Mouse (Mus musculus): Measurements from ENCODE around the gene Nckipsd. TPM values are rescaled to one million over a fixed set of nuclear protein-coding genes. Genes with fewer than 3 reads are reported as not detected.

Nckipsd gene
- polyA plus RNA-seq, 1 experiment from 2014 or later: 29.5 TPM

GRCm38 (mm10) chr9:108806831-108807230 is 1.3 kb upstream of the Nckipsd start:
- Histone ChIP-seq H3K27ac (no peak overlapping the region), H3K36me3 (peaks cover 64% of the 10 kb centered on the region), H3K9me3 (no peaks in the 10 kb centered on the region), H3K4me2 (replicated peaks) (no peak overlapping the region), H3K4me3 (replicated peaks) (no peak overlapping the region), H3K4me1 (replicated peaks) (peaks cover 15% of the 10 kb centered on the region), H3K9ac (replicated peaks) (no peak overlapping the region), H3K27me3 (no peaks in the 10 kb centered on the region)
- ATAC-seq: no peak
- 100% methylated on average over 1 of the region's 1 CpGs for WGBS

- peak overlapping the region; percentile 70; the same call in 1 of the 2 replicates for H3K4me3 ChIP-seq (replicated peaks)
- peaks cover 65% of the 10 kb centered on the region for H3K36me3 ChIP-seq
- H3K4me2 ChIP-seq (replicated peaks): peak overlapping the region; percentile 88; the same call in 1 of the 2 replicates
- peaks cover 15% of the 10 kb centered on the region for H3K4me1 ChIP-seq (replicated peaks)
- no peaks in the 10 kb centered on the region for H3K27me3 ChIP-seq
- 0 out of 2 replicates have a peak overlapping the region, but pooled peaks have one; percentile 54 for H3K27ac ChIP-seq
- no peaks in the 10 kb centered on the region for H3K9me3 ChIP-seq
- no peak overlapping the region; the same call in 1 of the 2 replicates for H3K9ac ChIP-seq (replicated peaks)
- WGBS: 66% methylated on average over 5 of the region's 5 CpGs
- no peak; the same call in 1 of the 2 replicates for ATAC-seq
Observed at GRCm38 (mm10) chr9:108807674-108808073, 494 bp upstream of the Nckipsd start.

GRCm38 (mm10) chr9:108809188-108809587 is 1.0 kb downstream of the Nckipsd start:
- H3K27me3 ChIP-seq: no peaks in the 10 kb centered on the region
- H3K27ac ChIP-seq: no peak overlapping the region
- peak overlapping the region; percentile 88 for H3K4me2 ChIP-seq (replicated peaks)
- H3K4me3 ChIP-seq (replicated peaks): peak overlapping the region; percentile 70
- 66% methylated on average over 5 of the region's 5 CpGs for WGBS
- H3K4me1 ChIP-seq (replicated peaks): peaks cover 15% of the 10 kb centered on the region
- peaks cover 67% of the 10 kb centered on the region for H3K36me3 ChIP-seq
- peak overlapping the region; percentile 86 for H3K9ac ChIP-seq (replicated peaks)
- ATAC-seq: no peak
- no peaks in the 10 kb centered on the region for H3K9me3 ChIP-seq

- peak overlapping the region; percentile 86; the same call in 1 of the 2 replicates for H3K9ac ChIP-seq (replicated peaks)
Observed at GRCm38 (mm10) chr9:108809723-108810122, 1.6 kb downstream of the Nckipsd start.

GRCm38 (mm10) chr9:108810516-108810915 is 2.3 kb downstream of the Nckipsd start:
- H3K4me2 ChIP-seq (replicated peaks): no peak overlapping the region
- WGBS: 90% methylated on average over 5 of the region's 5 CpGs
- peaks cover 67% of the 10 kb centered on the region for H3K36me3 ChIP-seq
- peaks cover 15% of the 10 kb centered on the region for H3K4me1 ChIP-seq (replicated peaks)
- H3K27me3 ChIP-seq: no peaks in the 10 kb centered on the region
- no peak overlapping the region for H3K27ac ChIP-seq
- H3K9me3 ChIP-seq: no peaks in the 10 kb centered on the region
- no peak overlapping the region for H3K4me3 ChIP-seq (replicated peaks)
- H3K9ac ChIP-seq (replicated peaks): no peak overlapping the region
- no peak for ATAC-seq

More at GRCm38 (mm10) chr9:108809723-108810122, 1.6 kb downstream of the Nckipsd start:
- H3K27ac ChIP-seq: no peak overlapping the region
- H3K36me3 ChIP-seq: peaks cover 67% of the 10 kb centered on the region
- no peaks in the 10 kb centered on the region for H3K27me3 ChIP-seq
- H3K4me2 ChIP-seq (replicated peaks): no peak overlapping the region; the same call in 1 of the 2 replicates
- 87% methylated on average over 6 of the region's 6 CpGs for WGBS
- H3K4me3 ChIP-seq (replicated peaks): 0 out of 2 replicates have a peak overlapping the region, but pooled peaks have one; percentile 70
- H3K9me3 ChIP-seq: no peaks in the 10 kb centered on the region
- H3K4me1 ChIP-seq (replicated peaks): peaks cover 15% of the 10 kb centered on the region
- ATAC-seq: no peak

GRCm38 (mm10) chr9:108815557-108815956 is 7.4 kb downstream of the Nckipsd start:
- peaks cover 80% of the 10 kb centered on the region for H3K36me3 ChIP-seq
- no peaks in the 10 kb centered on the region for H3K4me1 ChIP-seq (replicated peaks)
- no peak for ATAC-seq
- H3K27ac ChIP-seq: no peak overlapping the region
- 93% methylated on average over 7 of the region's 7 CpGs for WGBS
- H3K4me2 ChIP-seq (replicated peaks): no peak overlapping the region
- H3K9ac ChIP-seq (replicated peaks): no peak overlapping the region
- no peaks in the 10 kb centered on the region for H3K27me3 ChIP-seq
- no peak overlapping the region for H3K4me3 ChIP-seq (replicated peaks)
- no peaks in the 10 kb centered on the region for H3K9me3 ChIP-seq

- Histone ChIP-seq H3K27ac (no peak overlapping the region), H3K9me3 (no peaks in the 10 kb centered on the region), H3K9ac (replicated peaks) (no peak overlapping the region), H3K36me3 (peaks cover 42% of the 10 kb centered on the region), H3K4me3 (replicated peaks) (no peak overlapping the region), H3K4me1 (replicated peaks) (peaks cover 9% of the 10 kb centered on the region), H3K4me2 (replicated peaks) (no peak overlapping the region), H3K27me3 (peaks cover 18% of the 10 kb centered on the region)
- 57% methylated on average over 3 of the region's 3 CpGs for WGBS
- ATAC-seq: 0 out of 2 replicates have a peak, but pooled peaks have one; percentile 10
Observed at GRCm38 (mm10) chr9:108819495-108819894, 11.3 kb downstream of the Nckipsd start.

GRCm38 (mm10) chr9:108820077-108820476 is 11.9 kb downstream of the Nckipsd start:
- Histone ChIP-seq H3K4me2 (replicated peaks) (no peak overlapping the region), H3K27me3 (peaks cover 19% of the 10 kb centered on the region), H3K9me3 (no peaks in the 10 kb centered on the region), H3K36me3 (peaks cover 36% of the 10 kb centered on the region), H3K4me3 (replicated peaks) (no peak overlapping the region), H3K9ac (replicated peaks) (no peak overlapping the region), H3K4me1 (replicated peaks) (peaks cover 9% of the 10 kb centered on the region), H3K27ac (no peak overlapping the region)
- WGBS: 68% methylated on average over 5 of the region's 5 CpGs
- no peak for ATAC-seq

- Histone ChIP-seq H3K36me3 (peaks cover 20% of the 10 kb centered on the region), H3K4me2 (replicated peaks) (peak overlapping the region; percentile 90), H3K27ac (peak overlapping the region; percentile 90), H3K9me3 (no peaks in the 10 kb centered on the region), H3K4me1 (replicated peaks) (peaks cover 44% of the 10 kb centered on the region), H3K27me3 (peaks cover 42% of the 10 kb centered on the region), H3K9ac (replicated peaks) (peak overlapping the region; percentile 62), H3K4me3 (replicated peaks) (peak overlapping the region; percentile 81)
- ATAC-seq: 0 out of 2 replicates have a peak, but pooled peaks have one; percentile 0
- WGBS: 4% methylated on average over 25 of the region's 25 CpGs
Observed at GRCm38 (mm10) chr9:108824144-108824685, 16.0 kb downstream of the Nckipsd start.

- peak overlapping the region; percentile 90 for H3K27ac ChIP-seq
- H3K4me3 ChIP-seq (replicated peaks): peak overlapping the region; percentile 81
- H3K27me3 ChIP-seq: peaks cover 49% of the 10 kb centered on the region
- WGBS: under 1% methylated on average over 31 of the region's 31 CpGs
- H3K4me2 ChIP-seq (replicated peaks): peak overlapping the region; percentile 90
- peaks cover 50% of the 10 kb centered on the region for H3K4me1 ChIP-seq (replicated peaks)
- H3K36me3 ChIP-seq: peaks cover 26% of the 10 kb centered on the region
- H3K9me3 ChIP-seq: no peaks in the 10 kb centered on the region
- peak overlapping the region; percentile 62; the same call in 1 of the 2 replicates for H3K9ac ChIP-seq (replicated peaks)
- peak; percentile 88 for ATAC-seq
Observed at GRCm38 (mm10) chr9:108824755-108825413, 16.7 kb downstream of the Nckipsd start.

GRCm38 (mm10) chr9:108825820-108826699 is 17.9 kb downstream of the Nckipsd start, which contains the start of gene Celsr3:
Gene Celsr3, plus strand, starts transcription at chr9:108826320.
- peak within 1 kb of the TSS; percentile 90 for H3K27ac ChIP-seq
- no peaks in the 10 kb centered on the region for H3K9me3 ChIP-seq
- H3K4me3 ChIP-seq (replicated peaks): peak within 1 kb of the TSS; percentile 81
- peaks cover 37% of the 10 kb centered on the region for H3K36me3 ChIP-seq
- H3K9ac ChIP-seq (replicated peaks): peak within 1 kb of the TSS; percentile 90
- H3K4me2 ChIP-seq (replicated peaks): peak within 1 kb of the TSS; percentile 90
- peak; percentile 61 for ATAC-seq
- H3K4me1 ChIP-seq (replicated peaks): peaks cover 62% of the 10 kb centered on the region
- WGBS: under 1% methylated on average over 52 of the region's 70 CpGs
- H3K27me3 ChIP-seq: peaks cover 61% of the 10 kb centered on the region
